Mouse (Mus musculus) megakaryocyte, embryonic 14.5 days (primary cell): Measurements from ENCODE around the gene Fbrsl1. TPM values are rescaled to one million over a fixed set of nuclear protein-coding genes. Genes with fewer than 3 reads are reported as not detected.

Experiments
- H3K27me3 ChIP-seq: replicated peaks from 2 replicates; pipeline ENCODE3; 2012; ENCODE audit warnings: inconsistent platforms
- H3K36me3 ChIP-seq: replicated peaks from 2 replicates; pipeline ENCODE3; 2012; ENCODE audit warnings: low read length, inconsistent platforms, mixed read lengths
- H3K4me1 ChIP-seq: 2 replicates; pipeline ENCODE4 v1.6.1; 2012; ENCODE audit warnings: inconsistent platforms
- H3K4me3 ChIP-seq: replicated peaks from 2 replicates; pipeline ENCODE3; 2012; ENCODE audit warnings: moderate library complexity, mild to moderate bottlenecking, inconsistent platforms
- H3K9me3 ChIP-seq: 2 replicates; pipeline ENCODE4 v1.6.1; 2012; ENCODE audit warnings: inconsistent platforms
- FLI1 ChIP-seq: IDR thresholded peaks from 2 replicates; pipeline ENCODE4 v1.6.1; 2012; ENCODE audit warnings: low read length, inconsistent platforms, mixed read lengths
- GATA1 ChIP-seq: IDR thresholded peaks from 3 replicates; pipeline ENCODE4 v1.6.1; 2012; ENCODE audit warnings: mixed read lengths, low read length, inconsistent platforms, borderline replicate concordance
- polyA plus RNA-seq: library from polyadenylated mRNA; stranded (reverse); fragments of >175 nt; gene quantifications from 2 replicates; pipeline ENCODE4 v1.2.3, GENCODE M21; 2012; ENCODE audit warnings: low replicate concordance; ENCODE audit not compliant: insufficient read depth

The Fbrsl1 gene
- polyA plus RNA-seq, 1 experiment, result 66.5 TPM

DNA sequence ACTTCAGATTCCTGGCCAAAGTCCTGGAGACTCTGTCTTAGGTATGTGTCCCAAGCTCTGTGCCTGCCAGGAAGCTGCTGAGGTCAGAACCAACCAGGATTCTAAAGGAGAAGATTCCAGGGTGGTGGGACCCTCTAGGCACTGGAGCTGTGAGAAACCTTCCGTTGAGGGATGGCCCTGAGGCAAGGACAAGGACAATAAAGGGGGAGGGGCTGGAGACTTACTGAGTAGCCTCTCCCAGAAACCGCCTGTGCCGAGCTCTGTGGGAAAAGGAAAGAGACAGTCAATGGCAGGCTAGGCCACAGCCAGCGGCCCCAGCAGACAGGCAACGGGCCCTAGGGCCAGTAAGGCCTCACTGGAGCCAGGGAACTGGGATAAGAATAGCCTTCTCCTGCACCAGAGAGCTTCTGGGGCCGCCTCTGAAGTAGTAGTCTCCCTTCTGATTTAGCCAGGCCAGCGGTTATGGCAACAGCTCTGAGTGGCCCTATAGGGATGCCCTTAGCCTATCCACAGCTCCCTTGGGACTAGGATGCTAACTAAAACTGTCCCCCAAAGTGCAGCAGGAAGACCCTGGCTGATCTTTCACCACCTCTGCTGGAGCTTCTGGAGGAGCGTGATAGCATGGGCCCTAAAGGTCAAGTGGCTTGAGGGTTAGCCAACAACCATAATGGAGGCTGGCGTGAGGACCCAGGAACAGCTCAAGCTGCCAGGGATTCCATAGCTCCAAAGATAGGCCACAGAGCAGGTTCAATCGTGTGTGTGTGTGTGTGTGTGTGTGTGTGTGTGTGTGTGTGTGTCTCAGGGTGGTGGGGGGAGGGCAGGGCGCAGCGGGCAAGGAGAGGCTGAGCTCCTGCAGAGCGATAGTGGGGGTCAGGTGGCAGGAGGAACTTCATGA, 32.2 kb downstream of the Fbrsl1 start:
- H3K27me3 ChIP-seq, result no peaks in the 10 kb centered on the region
- H3K4me3 ChIP-seq, result no peak overlapping the region
- H3K4me1 ChIP-seq, result peaks cover 31% of the 10 kb centered on the region
- TF ChIP-seq GATA1, result no peak
- no peak for TF ChIP-seq FLI1
- no peaks in the 10 kb centered on the region for H3K9me3 ChIP-seq
- peaks cover 76% of the 10 kb centered on the region for H3K36me3 ChIP-seq

DNA sequence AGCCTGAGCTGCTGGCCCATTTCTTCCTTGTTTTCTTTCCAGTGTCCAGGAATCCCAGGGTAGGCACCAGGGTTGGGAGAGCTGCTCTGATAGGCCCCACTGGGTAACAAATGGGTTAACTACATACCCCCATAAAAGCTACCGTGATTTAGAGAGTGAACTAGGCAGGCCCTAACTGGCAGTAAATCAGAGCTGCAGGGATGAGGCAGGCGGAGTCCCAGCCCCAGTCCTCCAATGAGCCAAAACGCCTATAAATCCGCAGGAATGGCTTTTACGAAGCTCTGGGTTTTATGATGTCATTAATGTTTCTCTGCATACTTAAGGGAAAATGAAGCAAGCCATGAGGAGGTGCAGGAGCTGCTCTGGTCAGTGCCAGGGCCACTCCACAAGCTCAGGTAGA, 33.3 kb downstream of the Fbrsl1 start:
- Histone ChIP-seq H3K4me1 (peaks cover 27% of the 10 kb centered on the region), H3K4me3 (no peak overlapping the region), H3K9me3 (no peaks in the 10 kb centered on the region), H3K27me3 (no peaks in the 10 kb centered on the region), H3K36me3 (peaks cover 78% of the 10 kb centered on the region)
- TF ChIP-seq FLI1 (no peak), GATA1 (no peak)

DNA sequence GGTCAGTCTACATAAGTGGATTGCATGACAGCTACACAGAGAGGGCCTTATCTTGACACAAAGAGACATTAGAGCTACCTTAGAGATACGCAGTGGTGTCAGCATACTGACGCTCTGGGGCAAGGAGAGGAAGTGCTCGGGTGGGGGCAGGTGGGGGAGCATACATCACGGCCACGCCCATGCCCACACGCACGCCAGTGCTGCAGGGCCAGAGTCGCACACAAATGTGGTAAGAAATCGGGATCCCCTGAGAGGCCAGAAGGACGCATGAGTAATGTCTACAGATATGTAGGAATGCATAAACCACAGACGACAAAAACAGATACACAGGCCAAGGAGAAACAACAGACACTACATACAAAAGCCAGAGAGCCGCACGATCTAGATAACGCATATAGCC, 35.3 kb downstream of the Fbrsl1 start:
- Histone ChIP-seq H3K27me3 (no peaks in the 10 kb centered on the region), H3K9me3 (no peaks in the 10 kb centered on the region), H3K4me1 (peaks cover 23% of the 10 kb centered on the region), H3K4me3 (no peak overlapping the region), H3K36me3 (peaks cover 87% of the 10 kb centered on the region)
- no peak for TF ChIP-seq FLI1
- no peak for TF ChIP-seq GATA1

DNA sequence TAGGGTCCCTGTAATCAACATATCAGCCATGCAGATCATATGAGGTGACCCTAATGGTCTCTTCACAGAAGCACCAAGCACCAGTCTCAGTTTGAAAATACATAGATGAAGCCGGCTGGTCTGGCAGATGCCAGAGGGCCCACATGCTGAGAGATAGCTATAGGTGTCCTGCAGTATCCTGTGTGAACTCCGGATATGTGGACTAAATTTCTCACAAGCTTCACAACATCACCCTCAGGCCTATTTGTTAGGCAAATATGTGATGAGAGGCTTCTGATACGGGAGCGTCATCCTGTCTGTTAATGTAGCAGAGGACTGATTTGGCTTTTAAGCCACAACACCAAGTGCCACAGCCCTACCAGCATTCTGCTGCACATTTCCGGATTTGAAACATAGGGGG, 37.9 kb downstream of the Fbrsl1 start:
- H3K4me1 ChIP-seq, result peaks cover 24% of the 10 kb centered on the region
- peaks cover 71% of the 10 kb centered on the region for H3K36me3 ChIP-seq
- no peaks in the 10 kb centered on the region for H3K9me3 ChIP-seq
- H3K27me3 ChIP-seq, result no peaks in the 10 kb centered on the region
- no peak for TF ChIP-seq GATA1
- TF ChIP-seq FLI1, result no peak
- H3K4me3 ChIP-seq, result no peak overlapping the region

DNA sequence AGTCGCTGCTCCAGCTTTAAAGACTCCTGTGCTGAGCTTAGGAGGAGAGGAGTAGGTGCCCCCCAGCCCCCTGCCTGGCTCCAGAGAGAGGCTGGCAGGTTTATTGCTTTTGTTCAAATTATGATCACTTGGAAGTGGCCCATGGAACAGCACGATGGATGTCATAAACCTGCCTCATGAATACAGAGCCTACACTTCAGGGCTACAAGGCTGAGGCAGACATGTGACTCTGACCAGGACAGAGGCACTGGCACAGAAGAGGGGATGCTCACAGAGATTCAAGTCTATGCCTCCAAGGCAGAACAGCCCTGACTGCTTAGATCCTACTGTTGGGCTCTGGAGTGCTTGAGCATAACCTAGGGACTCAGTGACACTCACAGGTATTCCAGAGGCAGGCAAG, 39.3 kb downstream of the Fbrsl1 start:
- TF ChIP-seq FLI1 (no peak), GATA1 (no peak)
- peaks cover 59% of the 10 kb centered on the region for H3K36me3 ChIP-seq
- H3K9me3 ChIP-seq, result no peaks in the 10 kb centered on the region
- H3K4me3 ChIP-seq, result no peak overlapping the region
- no peaks in the 10 kb centered on the region for H3K27me3 ChIP-seq
- H3K4me1 ChIP-seq, result peaks cover 32% of the 10 kb centered on the region

DNA sequence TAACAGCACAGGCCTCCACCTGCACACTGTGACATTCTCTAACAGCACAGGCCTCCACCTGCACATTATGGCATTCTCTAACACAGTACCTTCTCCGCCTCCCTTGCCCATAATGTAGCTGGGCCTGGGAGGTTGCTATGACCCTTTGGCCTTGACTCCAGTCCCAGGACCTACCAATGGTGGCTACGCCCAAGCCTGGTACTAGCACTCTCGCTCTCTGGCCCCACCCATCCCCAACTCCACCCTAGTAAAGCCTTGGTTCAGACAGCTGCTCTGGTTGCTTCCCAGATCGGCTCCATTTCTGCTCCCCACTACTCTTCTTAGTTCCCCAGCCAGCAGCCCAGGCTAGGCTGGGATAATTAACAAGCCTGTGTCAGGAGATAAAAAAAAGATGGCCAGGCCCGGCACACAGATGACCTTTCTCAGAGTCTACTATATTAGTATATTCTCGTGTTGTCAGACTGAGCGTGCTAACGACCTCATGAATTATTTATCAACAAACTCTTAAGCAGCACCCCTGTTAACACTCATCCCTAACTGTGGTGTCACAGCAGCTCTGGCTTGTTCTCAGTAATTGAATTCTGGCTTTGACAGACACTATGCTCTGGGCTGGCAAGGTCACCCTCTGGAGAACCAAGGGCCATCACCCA, 42.1 kb downstream of the Fbrsl1 start:
- Histone ChIP-seq H3K36me3 (peaks cover 44% of the 10 kb centered on the region), H3K4me3 (no peak overlapping the region), H3K27me3 (no peaks in the 10 kb centered on the region), H3K9me3 (no peaks in the 10 kb centered on the region), H3K4me1 (peaks cover 51% of the 10 kb centered on the region)
- TF ChIP-seq GATA1 (no peak), FLI1 (no peak)

DNA sequence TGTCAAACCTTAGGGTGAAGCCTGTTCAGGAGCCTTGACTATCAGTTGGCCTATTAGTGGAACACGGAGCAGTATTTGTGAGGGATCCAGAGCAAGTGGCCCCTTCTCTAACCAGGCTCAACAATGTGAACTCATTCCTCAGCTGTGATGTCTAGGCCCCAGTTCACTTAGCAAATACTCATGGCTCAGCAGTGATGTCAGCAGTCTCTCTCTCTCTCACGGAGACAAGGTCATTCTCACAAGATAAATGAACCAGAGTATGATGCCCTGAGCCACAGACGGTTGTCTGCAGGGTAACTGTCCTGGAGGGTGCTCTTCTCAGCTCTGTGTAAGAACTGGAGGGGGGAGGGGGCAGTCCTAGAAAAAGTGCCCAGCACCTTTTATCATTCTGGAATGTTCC, 44.4 kb downstream of the Fbrsl1 start:
- peaks cover 25% of the 10 kb centered on the region for H3K36me3 ChIP-seq
- no peaks in the 10 kb centered on the region for H3K9me3 ChIP-seq
- H3K4me1 ChIP-seq, result peaks cover 51% of the 10 kb centered on the region
- TF ChIP-seq GATA1 (no peak), FLI1 (no peak)
- H3K27me3 ChIP-seq, result no peaks in the 10 kb centered on the region
- H3K4me3 ChIP-seq, result peak overlapping the region; percentile 53

DNA sequence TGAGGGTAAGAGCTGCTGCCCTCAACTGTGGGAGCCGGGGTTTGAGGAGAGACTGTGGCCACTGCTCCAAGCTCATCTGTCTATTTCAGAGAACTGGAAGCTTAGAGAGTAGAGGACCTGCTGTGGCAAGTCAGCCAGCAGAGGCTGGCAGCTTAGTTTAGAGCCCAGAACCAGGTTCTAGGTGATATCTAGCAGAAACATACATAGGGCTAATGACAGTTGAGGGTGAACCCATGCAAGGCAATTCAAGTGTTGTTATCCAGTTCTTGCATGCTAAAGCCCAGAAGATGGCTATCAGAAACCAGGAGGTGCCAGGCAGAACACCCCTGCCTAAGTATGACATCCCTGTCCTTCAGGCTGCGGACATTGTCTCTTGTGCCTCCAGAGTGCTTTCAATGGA, 45.7 kb downstream of the Fbrsl1 start:
- peaks cover 21% of the 10 kb centered on the region for H3K36me3 ChIP-seq
- no peaks in the 10 kb centered on the region for H3K9me3 ChIP-seq
- H3K27me3 ChIP-seq, result no peaks in the 10 kb centered on the region
- no peak overlapping the region for H3K4me3 ChIP-seq
- no peak for TF ChIP-seq FLI1
- peaks cover 44% of the 10 kb centered on the region for H3K4me1 ChIP-seq

DNA sequence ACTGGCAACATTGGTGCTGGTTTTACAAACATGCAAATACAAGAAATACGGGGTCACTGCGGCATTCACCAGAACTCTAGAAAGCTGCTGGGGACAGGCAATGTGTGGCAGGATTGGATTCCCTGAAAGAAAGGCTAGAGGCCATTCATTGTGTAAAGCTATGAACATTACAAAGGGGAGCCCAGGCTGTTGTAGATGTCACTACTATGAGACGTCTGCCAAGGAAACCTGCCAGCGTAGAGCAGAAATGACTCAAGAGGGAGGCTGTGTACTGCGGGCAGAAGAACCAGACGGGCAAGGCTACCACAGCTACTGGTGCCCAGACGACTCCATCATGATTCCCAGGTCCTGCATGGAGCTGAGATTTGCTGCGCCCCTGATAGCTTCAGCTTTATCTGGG, 47.2 kb downstream of the Fbrsl1 start:
- Histone ChIP-seq H3K4me1 (peaks cover 30% of the 10 kb centered on the region), H3K36me3 (peaks cover 25% of the 10 kb centered on the region), H3K9me3 (no peaks in the 10 kb centered on the region), H3K27me3 (no peaks in the 10 kb centered on the region), H3K4me3 (no peak overlapping the region)
- TF ChIP-seq GATA1, result no peak
- TF ChIP-seq FLI1, result no peak

DNA sequence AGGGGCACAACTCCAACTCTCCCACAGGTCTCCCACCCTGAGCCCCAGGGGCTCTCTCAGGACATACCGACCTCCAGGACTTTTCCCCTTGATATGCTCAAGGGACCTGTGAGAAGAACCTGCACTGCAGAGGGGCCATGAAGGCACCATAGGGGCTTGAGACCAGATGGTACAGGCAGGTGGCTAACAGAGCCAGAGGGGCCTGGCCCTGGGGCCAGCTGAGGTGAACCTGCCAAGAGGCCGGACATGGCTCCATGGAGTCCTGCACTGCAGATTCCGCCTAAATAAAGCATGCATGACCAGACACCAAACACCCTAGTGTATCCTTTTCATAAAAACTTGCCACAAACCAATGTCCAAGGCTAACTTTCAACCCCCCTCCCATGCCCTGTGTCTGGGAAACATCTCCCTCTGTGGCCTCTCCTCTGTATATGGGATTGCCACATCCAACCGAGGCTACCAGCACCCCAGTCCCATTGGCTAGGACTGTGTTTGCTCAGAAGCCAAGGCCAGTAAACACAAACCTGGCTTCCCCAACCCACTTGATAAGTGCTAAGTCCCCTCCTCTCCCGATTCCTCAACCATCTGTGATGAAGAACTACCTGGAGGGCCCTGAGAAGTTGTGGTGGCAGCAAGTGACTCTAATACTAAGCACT, 53.2 kb downstream of the Fbrsl1 start:
- H3K36me3 ChIP-seq, result peaks cover 42% of the 10 kb centered on the region
- no peak overlapping the region for H3K4me3 ChIP-seq
- H3K9me3 ChIP-seq, result no peaks in the 10 kb centered on the region
- no peaks in the 10 kb centered on the region for H3K27me3 ChIP-seq
- H3K4me1 ChIP-seq, result peaks cover 35% of the 10 kb centered on the region
- TF ChIP-seq GATA1, result no peak
- no peak for TF ChIP-seq FLI1
